Mouse (Mus musculus): ENCODE measurements around the gene Dcps.

Dcps gene

DNA sequence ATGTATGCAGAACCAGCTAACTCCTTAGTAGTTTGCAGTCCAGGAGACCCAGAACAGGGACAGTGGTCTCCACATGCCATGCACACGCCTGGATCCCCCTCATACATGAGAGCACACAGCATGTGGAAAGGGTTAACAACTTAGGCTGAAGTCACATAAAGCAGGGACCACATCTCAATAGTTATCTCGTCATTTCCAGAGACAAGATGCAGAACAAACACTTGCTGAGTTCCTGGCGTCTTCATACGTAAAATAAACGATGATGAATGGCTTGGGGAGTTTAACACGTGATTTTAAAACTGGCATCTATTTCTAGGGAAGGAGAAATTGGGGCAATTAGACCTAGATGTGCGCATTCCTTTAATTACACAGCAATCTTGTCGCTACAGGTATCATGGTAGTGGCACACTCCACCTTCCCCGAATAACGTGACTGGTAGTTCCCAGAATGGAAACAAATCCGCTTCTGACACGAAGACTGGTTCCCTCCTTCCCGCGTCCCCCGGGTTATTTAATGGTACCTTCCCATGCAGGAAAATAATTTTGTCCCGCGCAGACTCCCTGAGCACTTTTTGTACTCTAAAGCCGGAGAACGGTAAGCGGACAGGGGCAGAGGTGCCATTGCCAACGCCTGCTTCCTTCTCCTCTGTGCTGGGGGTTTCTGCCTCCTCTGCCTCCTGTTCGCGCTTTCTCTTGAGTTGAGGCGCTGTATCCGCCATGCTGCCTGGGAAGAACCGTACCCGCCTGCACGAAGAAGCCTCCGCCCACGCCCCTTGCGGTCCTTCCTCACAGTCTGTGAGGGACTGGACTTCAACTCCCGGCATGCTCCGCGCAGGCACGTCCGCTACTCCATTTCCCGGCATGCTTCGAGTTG is at the start of gene Dcps:
Gene Dcps (minus strand): TSS at position 811 of the 873 bp plus-strand sequence.
- in situ Hi-C loops (cut with MboI; ENCODE audit: low sequenced_read_pairs): no loop called here

DNA sequence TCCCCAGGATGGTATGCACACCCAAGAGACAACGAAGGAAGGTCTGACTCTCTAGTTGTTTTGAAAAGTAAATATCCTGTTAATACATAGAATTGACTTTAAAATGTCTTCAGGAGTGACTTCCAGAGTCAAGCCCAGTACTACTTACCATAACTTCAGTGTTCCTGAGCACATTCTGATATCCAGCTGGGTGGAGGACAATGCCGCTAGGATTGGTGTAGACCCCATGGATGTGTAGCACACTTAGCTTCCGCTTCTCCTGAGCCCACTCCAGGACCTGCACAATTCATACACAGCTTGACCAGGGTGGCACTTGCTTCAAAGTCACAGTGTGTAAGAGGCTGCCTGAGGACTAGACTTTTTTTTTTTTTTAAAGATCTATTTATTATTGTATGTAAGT is 47.6 kb upstream of the Dcps start:
- in situ Hi-C loops (cut with MboI; ENCODE audit: low sequenced_read_pairs): no loop called here

DNA sequence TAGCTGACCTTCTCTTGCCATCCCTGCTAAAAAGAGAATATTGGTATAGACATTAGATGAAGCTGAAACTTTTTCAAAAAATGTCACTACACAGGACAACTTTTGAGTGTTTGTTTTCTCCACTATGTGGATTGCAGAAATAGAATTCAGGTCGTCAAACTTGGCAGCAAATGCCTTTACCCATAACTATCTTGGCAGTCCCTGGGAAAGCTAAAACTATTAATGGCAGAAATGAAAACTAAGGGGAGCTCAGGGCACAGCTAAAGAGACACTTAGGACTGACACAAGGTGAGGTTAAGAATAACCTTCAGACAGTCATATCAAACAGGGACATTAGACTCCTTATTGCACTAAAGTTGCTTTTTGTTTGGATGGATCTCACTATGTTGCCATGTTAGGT is 42.1 kb upstream of the Dcps start:
- in situ Hi-C loops (cut with MboI; ENCODE audit: low sequenced_read_pairs): no loop called here

GRCm38 (mm10) chr9:35211573-35212511 is 36.0 kb upstream of the Dcps start:
- in situ Hi-C loops (cut with MboI; ENCODE audit: low sequenced_read_pairs): no loop called here

GRCm38 (mm10) chr9:35210542-35211474 is 34.9 kb upstream of the Dcps start, which contains the start of gene Foxred1:
Gene Foxred1 (minus strand): TSS chr9:35211055.
- in situ Hi-C loops (cut with MboI; ENCODE audit: low sequenced_read_pairs): no loop called here

DNA sequence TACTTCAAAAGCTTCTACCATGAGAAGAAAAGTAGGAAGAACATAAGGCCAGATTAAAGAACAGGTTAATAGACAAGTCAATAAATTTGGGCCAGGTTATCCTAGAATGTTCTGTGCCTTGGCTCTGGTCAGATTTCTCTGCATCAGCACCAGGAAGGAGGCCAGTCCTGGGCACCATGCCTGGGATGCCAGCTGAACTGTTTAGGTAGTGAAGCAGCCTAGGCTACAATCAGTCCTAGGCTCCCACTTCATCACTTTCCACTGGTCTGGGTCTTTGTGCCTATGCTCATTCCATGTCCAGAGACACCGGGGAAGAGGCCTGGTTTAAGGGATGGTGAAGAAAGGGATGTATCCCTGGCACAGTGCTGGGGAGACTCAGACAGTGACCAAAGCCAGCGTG is 28.6 kb upstream of the Dcps start:
- in situ Hi-C loops (cut with MboI; ENCODE audit: low sequenced_read_pairs): no loop called here

DNA sequence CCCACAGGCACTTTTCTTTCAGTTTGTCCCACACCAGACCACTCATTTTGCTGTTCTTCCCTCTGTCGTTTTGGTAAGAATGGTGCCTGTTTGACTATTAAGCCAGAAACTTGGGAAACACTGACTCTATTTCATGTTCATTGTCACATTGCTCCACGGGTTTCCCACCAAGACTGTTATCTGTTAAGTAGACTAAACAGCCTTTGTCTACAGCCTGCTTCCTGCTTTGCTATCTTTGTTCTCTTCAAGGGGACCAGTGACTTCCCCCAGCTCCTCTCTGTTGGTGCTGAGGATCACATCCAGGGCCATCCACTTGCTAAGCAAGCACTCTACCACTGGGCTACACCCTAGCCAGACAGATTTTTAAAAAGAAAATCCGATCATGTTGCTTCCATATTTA is 27.7 kb upstream of the Dcps start:
- in situ Hi-C loops (cut with MboI; ENCODE audit: low sequenced_read_pairs): no loop called here

- in situ Hi-C loops (cut with MboI; ENCODE audit: low sequenced_read_pairs): no loop called here
Observed at GRCm38 (mm10) chr9:35200529-35201060, 24.7 kb upstream of the Dcps start.

DNA sequence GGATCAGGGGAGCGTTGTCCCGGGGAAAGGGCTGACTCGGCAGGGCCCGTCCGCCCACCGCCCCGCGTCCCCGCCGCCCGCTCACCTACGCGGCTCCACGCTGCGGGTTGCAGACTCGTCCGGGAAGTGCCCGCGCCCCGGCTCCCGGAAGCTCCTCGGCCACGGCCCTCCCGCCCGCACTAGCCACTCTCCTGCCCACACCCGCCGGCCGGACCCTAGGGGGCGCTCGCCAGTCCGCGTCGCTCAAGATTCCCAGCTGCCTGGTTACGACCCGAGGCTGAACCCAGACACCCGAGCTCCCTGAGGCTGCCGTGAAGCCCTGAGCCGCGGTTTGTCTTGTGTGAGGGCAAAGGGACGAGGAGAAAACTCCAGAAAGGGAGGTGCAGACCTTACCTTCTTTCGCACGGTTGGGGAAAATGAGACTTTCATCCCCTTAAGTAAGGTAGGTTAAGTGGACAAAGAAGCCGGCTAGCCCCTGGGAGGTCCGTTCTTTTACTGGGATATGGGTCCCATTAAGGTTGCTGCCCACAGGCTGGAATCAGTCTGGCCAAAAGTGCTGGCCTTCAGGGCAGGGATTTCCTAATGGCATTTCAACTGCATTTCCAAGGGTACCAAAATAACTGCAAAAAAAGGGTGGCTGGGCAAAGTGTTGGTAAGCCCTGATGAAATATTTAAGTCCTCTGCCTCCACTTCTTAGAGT is 24.1 kb upstream of the Dcps start, which contains the start of the genes Srpr and Tirap:
Gene Srpr (plus strand): TSS at position 404 of the 700 bp plus-strand sequence.
Gene Tirap (minus strand): TSS at position 520 of the 700 bp plus-strand sequence.
- in situ Hi-C loops (cut with MboI; ENCODE audit: low sequenced_read_pairs): no loop called here

DNA sequence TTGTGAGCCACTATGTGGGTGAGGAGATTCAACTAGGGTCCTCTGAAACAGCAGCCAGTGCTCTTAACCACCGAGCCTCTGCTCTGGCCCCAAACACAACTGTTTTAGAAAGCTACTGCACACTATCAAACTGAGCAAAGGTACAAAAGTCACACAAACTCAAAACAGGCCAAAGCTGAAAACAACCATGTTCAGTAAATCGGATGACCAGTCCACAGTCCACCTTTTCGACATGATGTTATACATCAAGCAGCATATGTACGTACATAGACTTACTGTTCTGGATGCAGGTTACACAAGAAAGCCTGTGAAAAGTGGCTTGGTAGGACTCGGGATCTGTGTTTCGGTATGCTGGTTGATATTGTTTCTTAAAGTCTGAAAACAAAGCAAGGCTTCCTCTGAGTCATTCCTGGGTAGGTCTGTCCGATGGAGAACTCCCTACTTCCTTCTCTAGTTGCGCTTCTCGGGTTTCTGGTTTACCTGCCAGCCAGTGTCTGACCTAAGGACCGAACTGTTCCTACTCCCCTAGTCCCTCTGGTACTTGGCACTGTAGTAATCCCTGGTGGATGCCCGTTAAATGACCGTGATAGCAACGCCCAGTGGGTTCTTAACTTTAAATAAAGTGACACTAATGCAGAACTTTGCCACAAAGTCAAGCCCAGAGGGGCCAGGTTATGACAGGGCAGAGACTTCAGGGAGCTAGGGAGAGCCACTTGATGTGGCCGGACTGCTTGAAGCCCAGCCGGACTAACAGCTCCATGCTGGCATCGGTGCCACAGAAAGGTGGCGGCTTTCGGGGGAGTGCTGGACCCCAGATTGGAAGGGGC is 23.3 kb upstream of the Dcps start:
- in situ Hi-C loops (cut with MboI; ENCODE audit: low sequenced_read_pairs): no loop called here

GRCm38 (mm10) chr9:35198351-35198750 is 22.5 kb upstream of the Dcps start:
- in situ Hi-C loops (cut with MboI; ENCODE audit: low sequenced_read_pairs): no loop called here

GRCm38 (mm10) chr9:35197625-35198024 is 21.8 kb upstream of the Dcps start:
- in situ Hi-C loops (cut with MboI; ENCODE audit: low sequenced_read_pairs): no loop called here

DNA sequence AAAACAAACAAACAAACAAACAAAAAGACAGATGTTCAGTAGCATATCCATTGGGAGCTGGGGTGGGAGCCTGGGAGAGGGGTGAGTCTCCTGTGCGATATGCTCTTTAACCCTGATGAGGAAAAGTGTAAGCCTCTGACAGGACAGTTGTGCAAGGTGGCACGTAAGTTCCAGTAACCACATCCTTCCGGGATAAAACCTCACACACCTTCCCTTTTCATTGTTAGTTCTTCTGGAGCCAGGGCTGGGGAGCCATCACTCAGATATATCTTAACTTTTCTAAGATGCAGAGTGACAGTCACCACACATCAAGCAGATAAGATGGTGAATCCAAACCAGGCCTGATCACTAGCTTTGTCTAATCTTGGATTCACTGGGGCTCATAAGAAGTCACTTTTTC is 18.2 kb upstream of the Dcps start:
- in situ Hi-C loops (cut with MboI; ENCODE audit: low sequenced_read_pairs): no loop called here

- in situ Hi-C loops (cut with MboI; ENCODE audit: low sequenced_read_pairs): no loop called here
Observed at GRCm38 (mm10) chr9:35192983-35193542, 17.2 kb upstream of the Dcps start.

GRCm38 (mm10) chr9:35188700-35189099 is 12.8 kb upstream of the Dcps start:
- in situ Hi-C loops (cut with MboI; ENCODE audit: low sequenced_read_pairs): no loop called here

DNA sequence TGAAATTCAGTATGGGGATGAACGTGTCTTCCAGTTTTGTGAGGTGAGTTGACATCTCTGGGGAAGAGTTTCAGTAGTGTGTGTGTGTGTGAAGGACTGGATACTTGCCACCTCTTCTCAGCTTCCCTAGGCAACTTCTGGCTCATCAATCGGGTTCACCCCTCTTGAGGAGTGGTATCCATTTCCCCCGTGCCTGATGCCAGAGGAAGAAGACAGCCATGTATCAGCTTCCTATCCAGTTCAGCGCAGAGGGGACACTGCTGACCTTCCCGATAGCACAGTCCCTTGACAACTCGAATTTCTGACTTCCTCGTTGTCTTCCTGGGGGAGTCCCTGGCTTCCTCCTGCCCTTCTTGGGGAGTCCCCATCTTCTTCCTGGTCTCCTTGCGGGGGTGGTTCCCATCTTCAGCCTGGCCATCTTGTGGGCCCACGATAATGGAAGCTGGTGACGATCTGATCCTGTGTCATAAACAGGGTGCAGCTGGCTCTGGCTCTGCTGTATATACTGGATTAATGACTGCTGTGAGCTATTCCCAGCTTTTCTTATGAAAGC is 11.6 kb upstream of the Dcps start:
- in situ Hi-C loops (cut with MboI; ENCODE audit: low sequenced_read_pairs): no loop called here

- in situ Hi-C loops (cut with MboI; ENCODE audit: low sequenced_read_pairs): no loop called here
Observed at GRCm38 (mm10) chr9:35186430-35186829, 10.6 kb upstream of the Dcps start.

- in situ Hi-C loops (cut with MboI; ENCODE audit: low sequenced_read_pairs): no loop called here
Observed at GRCm38 (mm10) chr9:35183359-35183758, 7.5 kb upstream of the Dcps start.
